Mouse (Mus musculus): ENCODE results near the gene Lmod2. TPM values are rescaled to one million over a fixed set of nuclear protein-coding genes. Genes with fewer than 3 reads are reported as not detected.

Gene Lmod2
- not detected for total RNA-seq (2023)

DNA sequence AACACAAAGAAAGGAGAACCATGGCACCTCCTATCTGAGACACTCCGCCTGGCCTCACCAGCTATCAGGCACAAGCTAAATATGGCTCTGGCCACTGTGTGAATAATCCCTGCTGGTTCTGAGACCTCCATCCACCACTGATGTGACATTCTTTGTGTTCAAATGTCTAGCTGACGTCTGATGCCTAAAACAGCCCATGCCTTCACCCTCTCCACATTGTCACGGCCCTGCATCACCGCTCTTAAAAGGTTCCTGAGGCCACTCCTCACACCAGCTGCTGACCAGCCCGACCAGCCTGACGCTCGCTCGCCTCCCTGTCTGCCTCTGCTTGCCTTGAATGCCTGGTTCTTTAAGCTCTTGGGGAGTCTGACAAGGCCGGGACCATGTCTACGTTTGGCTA, at the start of gene Lmod2:
Gene Lmod2 (plus strand): TSS at position 263 of the 400 bp plus-strand sequence.

Other genes starting within 250 kb of the Lmod2 start
- not detected for gene Iqub, start 82.7 kb upstream of the Lmod2 start, total RNA-seq (2023)
- 10 to 100 TPM; 32.4 to 34.2 TPM for gene Ndufa5, start 69.7 kb upstream of the Lmod2 start, total RNA-seq (2023)
- gene Asb15, start 69.6 kb upstream of the Lmod2 start, total RNA-seq (2023) = not detected
- 10 to 100 TPM; 25.2 to 25.5 TPM for gene Wasl, start 67.2 kb downstream of the Lmod2 start, total RNA-seq (2023)
- not detected for gene Hyal6, start 135.5 kb downstream of the Lmod2 start, total RNA-seq (2023)
- gene Hyal4, start 150.6 kb downstream of the Lmod2 start, total RNA-seq (2023) = not detected
- not detected for gene Spam1, start 193.4 kb downstream of the Lmod2 start, total RNA-seq (2023)

Data from neutrophil, adult 59 days (primary cell).